Mouse (Mus musculus) ES-E14 (cell line): ENCODE results near the gene Ccnl1. TPM values are rescaled to one million over a fixed set of nuclear protein-coding genes. Genes with fewer than 3 reads are reported as not detected.

ENCODE experiments used
- DNase-seq: peaks from one replicate; pipeline ENCODE4 v3.0.0-alpha.2; 2013; ENCODE audit warnings: low read depth, low spot score
- H3K27ac ChIP-seq: 2 replicates; pipeline ENCODE4 v1.5.1; 2012; ENCODE audit warnings: low read depth, mild to moderate bottlenecking, low read length, moderate library complexity, mixed read lengths; ENCODE audit not compliant: poor library complexity, insufficient read depth, severe bottlenecking
- H3K36me3 ChIP-seq: 2 replicates; pipeline ENCODE4 v1.6.1; 2012; ENCODE audit warnings: mild to moderate bottlenecking, low read length, moderate library complexity, mixed read lengths; ENCODE audit not compliant: control insufficient read depth, poor library complexity, insufficient read depth, severe bottlenecking
- H3K4me1 ChIP-seq, 2 experiments: fragments of 150-350 bp in 1 of 2; sonication (generic) in 1 of 2; 2 replicates each; pipeline ENCODE4 v1.6.1; 2012; ENCODE audit warnings: low read length in 2 of 2, mild to moderate bottlenecking in 1 of 2, mixed read lengths in 1 of 2; ENCODE audit not compliant: control insufficient read depth in 2 of 2, insufficient read depth in 2 of 2, poor library complexity in 1 of 2
- H3K4me3 ChIP-seq, 2 experiments: fragments of 150-350 bp in 1 of 2; sonication (generic) in 1 of 2; 2 replicates each; pipeline ENCODE4 v1.5.1; 2012; ENCODE audit warnings: low read length in 2 of 2, low read depth in 1 of 2, mild to moderate bottlenecking in 1 of 2, mixed read lengths in 1 of 2; ENCODE audit not compliant: insufficient read depth in 1 of 2, poor library complexity in 1 of 2, severe bottlenecking in 1 of 2
- H3K9ac ChIP-seq: 2 replicates; pipeline ENCODE4 v1.6.1; 2012; ENCODE audit warnings: low read depth, mild to moderate bottlenecking, low read length, mixed read lengths; ENCODE audit not compliant: poor library complexity, insufficient read depth, severe bottlenecking
- H3K9me3 ChIP-seq: fragments of 150-350 bp; sonication (generic); 2 replicates; pipeline ENCODE4 v1.6.1; 2012; ENCODE audit warnings: low read depth, mild to moderate bottlenecking, low read length; ENCODE audit not compliant: control insufficient read depth, insufficient read depth
- CHD2 ChIP-seq: IDR thresholded peaks from 2 replicates; pipeline ENCODE4 v1.6.1; 2014; ENCODE audit warnings: mild to moderate bottlenecking, low read depth, low read length, inconsistent platforms
- HCFC1 ChIP-seq: IDR thresholded peaks from 2 replicates; pipeline ENCODE4 v1.6.1; 2012; ENCODE audit warnings: low read length, inconsistent platforms, borderline replicate concordance; ENCODE audit not compliant: insufficient read depth
- MAFK ChIP-seq: IDR thresholded peaks from 2 replicates; pipeline ENCODE4 v1.6.1; 2014; ENCODE audit warnings: mild to moderate bottlenecking, low read depth, low read length, inconsistent platforms; ENCODE audit not compliant: insufficient read depth
- ZC3H11A ChIP-seq: IDR thresholded peaks from 2 replicates; pipeline ENCODE4 v1.6.1; 2012; ENCODE audit warnings: low read depth, mild to moderate bottlenecking, inconsistent platforms, low read length, borderline replicate concordance
- ZNF384 ChIP-seq: IDR thresholded peaks from 2 replicates; pipeline ENCODE4 v1.6.1; 2012; ENCODE audit warnings: low read depth, low read length, inconsistent platforms
- in situ Hi-C, 2 experiments: fragments of 600-800 bp; cut with MboI; formaldehyde crosslinking; loops; one replicate each; pipeline ENCODE4 v1.15.1; 2025; ENCODE audit warnings: low sequenced_read_pairs in 2 of 2, inconsistent platforms in 1 of 2; ENCODE audit not compliant: unreplicated experiment in 2 of 2
- total RNA-seq: library from RNA; depleted of rRNA; stranded (reverse); fragments of 300-350 nt; gene quantifications from 2 replicates; pipeline ENCODE4 v1.2.3, GENCODE M21; 2012; rRNA removed

Gene Ccnl1
- 82.8 and 91.5 TPM in 2 replicates for total RNA-seq

GRCm38 (mm10) chr3:65958102-65958839 lies at the start of gene Ccnl1:
Ccnl1 (minus strand) TSS chr3:65958249.
- in situ Hi-C loops, result no loop called here
- peak; percentile 62 for DNase-seq
- Histone ChIP-seq H3K27ac (peak within 1 kb of the TSS; percentile 93), H3K9me3 (no peaks in the 10 kb centered on the region), H3K36me3 (peaks cover 13% of the 10 kb centered on the region; the same call in 1 of the 2 replicates), H3K4me3 (peak within 1 kb of the TSS; percentile 88 to 97), H3K9ac (peak within 1 kb of the TSS; percentile 99), H3K4me1 (peaks cover 2 to 3% of the 10 kb centered on the region in 2 experiments; a peak in 1 of 4 replicates)
- TF ChIP-seq ZC3H11A, result no peak
- TF ChIP-seq MAFK, result no peak
- no peak for TF ChIP-seq CHD2
- TF ChIP-seq HCFC1, result peak; percentile 65; the same call in 1 of the 2 replicates

GRCm38 (mm10) chr3:66004989-66005388 lies 46.9 kb upstream of the Ccnl1 start:
- in situ Hi-C loops, result no loop called here

DNA sequence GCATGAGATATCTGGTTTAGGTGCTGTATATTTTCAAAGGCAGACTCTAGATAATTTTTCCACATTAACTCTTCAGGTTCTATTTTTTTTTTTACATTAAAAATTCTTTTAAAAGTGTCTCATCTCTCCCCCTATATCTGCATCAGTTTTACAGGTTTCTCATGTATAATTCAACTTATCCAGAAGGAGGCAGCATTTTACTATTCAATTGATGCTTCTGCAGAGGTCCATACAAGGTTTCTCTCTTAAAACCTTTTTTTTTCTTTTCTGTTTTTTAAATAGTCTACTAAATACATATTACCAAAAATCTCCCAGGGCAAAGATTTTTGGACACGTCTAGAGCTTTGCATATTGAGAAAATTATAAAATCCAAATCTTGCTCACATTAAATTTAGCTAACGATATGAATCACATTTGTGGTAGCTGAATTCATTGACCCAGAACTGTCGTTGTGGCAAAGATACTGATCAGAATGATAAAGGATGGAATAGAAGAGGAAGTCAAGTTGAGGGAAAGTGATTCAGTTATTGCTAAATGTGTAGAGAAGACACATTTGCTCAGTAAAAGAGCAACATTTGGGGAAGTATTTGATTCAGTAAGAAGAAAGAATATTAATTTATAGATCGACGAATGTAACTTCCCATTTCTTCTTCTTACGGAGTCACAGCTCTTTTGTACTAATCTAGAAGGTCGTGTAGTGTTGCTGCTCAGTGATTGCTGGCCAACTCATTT lies 46.3 kb upstream of the Ccnl1 start:
- no peaks in the 10 kb centered on the region for H3K9me3 ChIP-seq
- H3K36me3 ChIP-seq, result no peaks in the 10 kb centered on the region
- no peak overlapping the region for H3K9ac ChIP-seq
- in situ Hi-C loops, result no loop called here
- TF ChIP-seq HCFC1 (no peak), CHD2 (no peak), ZC3H11A (no peak), MAFK (no peak), ZNF384 (no peak)
- DNase-seq, result no peak
- no peak overlapping the region for H3K4me3 ChIP-seq
- no peak overlapping the region for H3K27ac ChIP-seq
- H3K4me1 ChIP-seq, result no peaks in the 10 kb centered on the region

More at GRCm38 (mm10) chr3:66004989-66005388, 46.9 kb upstream of the Ccnl1 start:
- no peak overlapping the region for H3K27ac ChIP-seq
- no peak for TF ChIP-seq HCFC1
- no peak for TF ChIP-seq ZNF384
- H3K9ac ChIP-seq, result no peak overlapping the region
- no peaks in the 10 kb centered on the region for H3K36me3 ChIP-seq
- no peak for DNase-seq
- H3K4me3 ChIP-seq, result no peak overlapping the region
- no peaks in the 10 kb centered on the region for H3K9me3 ChIP-seq
- H3K4me1 ChIP-seq, result no peaks in the 10 kb centered on the region

GRCm38 (mm10) chr3:66000400-66000799 lies 42.4 kb upstream of the Ccnl1 start:
- Histone ChIP-seq H3K4me1 (no peaks in the 10 kb centered on the region), H3K9ac (no peak overlapping the region), H3K27ac (no peak overlapping the region), H3K36me3 (no peaks in the 10 kb centered on the region), H3K9me3 (no peaks in the 10 kb centered on the region), H3K4me3 (no peak overlapping the region)
- TF ChIP-seq ZNF384 (no peak), CHD2 (no peak), MAFK (no peak), ZC3H11A (no peak), HCFC1 (no peak)
- no peak for DNase-seq
- in situ Hi-C loops, result no loop called here
